Mouse (Mus musculus): ENCODE measurements around the gene Gm21767. TPM values are rescaled to one million over a fixed set of nuclear protein-coding genes. Genes with fewer than 3 reads are reported as not detected.

Gm21767 gene
- not detected for polyA plus RNA-seq (2017; shearing (Covaris generic))

DNA sequence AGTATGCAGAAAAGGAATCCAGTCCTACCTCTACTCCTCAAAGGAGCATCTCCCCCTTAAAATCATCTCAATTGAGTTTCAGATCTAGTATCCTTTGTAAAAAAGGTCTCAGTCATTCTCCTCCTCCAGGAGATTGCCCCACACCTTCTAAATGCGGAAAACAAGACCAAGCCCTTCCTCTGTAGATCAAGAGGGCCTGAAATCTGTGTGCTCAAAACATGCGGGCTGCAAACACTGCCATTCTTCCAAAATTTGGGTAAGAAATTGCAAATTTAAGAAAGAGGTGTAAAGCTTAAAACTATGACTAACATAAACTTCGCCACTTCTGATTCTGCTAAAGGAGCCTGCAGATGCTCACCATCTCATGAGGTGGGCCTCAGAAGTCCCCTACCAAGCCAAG lies at the start of gene Gm21767:
Gm21767 (plus strand) TSS at position 301 of the 400 bp plus-strand sequence.

